Mouse (Mus musculus): Measurements from ENCODE around the gene Il1b. TPM values are rescaled to one million over a fixed set of nuclear protein-coding genes. Genes with fewer than 3 reads are reported as not detected.

Il1b gene
- polyA plus RNA-seq, 1 experiment from 2014 or later = 0.22 TPM

- no peaks in the 10 kb centered on the region for H3K27me3 ChIP-seq (ENCODE audit: control insufficient read depth, insufficient read depth, low read length)
- H3K4me3 ChIP-seq (ENCODE audit: low read depth, low read length) = no peak overlapping the region
- no peak overlapping the region for H3K27ac ChIP-seq (replicated peaks)
- H3K9me3 ChIP-seq (ENCODE audit: control insufficient read depth, low read length) = no peaks in the 10 kb centered on the region
- 83% methylated on average over 8 of the region's 8 CpGs for WGBS
- no peak overlapping the region for H3K4me2 ChIP-seq (replicated peaks; ENCODE audit: low read depth)
- ATAC-seq (ENCODE audit: low FRiP score, low TSS enrichment) = no peak
- no peaks in the 10 kb centered on the region for H3K4me1 ChIP-seq (replicated peaks; ENCODE audit: control insufficient read depth, insufficient read depth)
- no peaks in the 10 kb centered on the region for H3K36me3 ChIP-seq (ENCODE audit: control insufficient read depth, insufficient read depth, low read length)
- no peak for TF ChIP-seq CTCF (IDR thresholded peaks at IDR 0.05; ENCODE audit: low read depth)
- TF ChIP-seq EP300 (optimal IDR thresholded peaks at IDR 0.05) = no peak
- H3K9ac ChIP-seq (ENCODE audit: low read length) = no peak overlapping the region
- DNase-seq (ENCODE audit: low spot score) = no peak
These were observed 12.8 kb upstream of the Il1b start for GRCm38 (mm10) chr2:129383512-129384271.

- Histone ChIP-seq H3K4me1 (replicated peaks; ENCODE audit: control insufficient read depth, insufficient read depth) (no peaks in the 10 kb centered on the region), H3K27ac (replicated peaks) (no peak overlapping the region), H3K4me3 (ENCODE audit: low read depth, low read length) (no peak overlapping the region), H3K9me3 (ENCODE audit: control insufficient read depth, low read length) (no peaks in the 10 kb centered on the region), H3K27me3 (ENCODE audit: control insufficient read depth, insufficient read depth, low read length) (no peaks in the 10 kb centered on the region), H3K4me2 (replicated peaks; ENCODE audit: low read depth) (no peak overlapping the region), H3K9ac (ENCODE audit: low read length) (no peak overlapping the region), H3K36me3 (ENCODE audit: control insufficient read depth, insufficient read depth, low read length) (no peaks in the 10 kb centered on the region)
- no peak for TF ChIP-seq CTCF (IDR thresholded peaks at IDR 0.05; ENCODE audit: low read depth)
- no peak for TF ChIP-seq EP300 (optimal IDR thresholded peaks at IDR 0.05)
- no peak for DNase-seq (ENCODE audit: low spot score)
- ATAC-seq (ENCODE audit: low FRiP score, low TSS enrichment) = no peak
- 84% methylated on average over 5 of the region's 5 CpGs for WGBS
These were observed 10.0 kb upstream of the Il1b start for GRCm38 (mm10) chr2:129380746-129381474.

- 62% methylated on average over 5 of the region's 5 CpGs for WGBS
- no peak for ATAC-seq (ENCODE audit: low FRiP score, low TSS enrichment)
- H3K36me3 ChIP-seq (ENCODE audit: control insufficient read depth, insufficient read depth, low read length) = no peaks in the 10 kb centered on the region
- H3K4me3 ChIP-seq (ENCODE audit: low read depth, low read length) = no peak overlapping the region
- no peaks in the 10 kb centered on the region for H3K27me3 ChIP-seq (ENCODE audit: control insufficient read depth, insufficient read depth, low read length)
- H3K9me3 ChIP-seq (ENCODE audit: control insufficient read depth, low read length) = no peaks in the 10 kb centered on the region
- no peak overlapping the region for H3K9ac ChIP-seq (ENCODE audit: low read length)
- no peaks in the 10 kb centered on the region for H3K4me1 ChIP-seq (replicated peaks; ENCODE audit: control insufficient read depth, insufficient read depth)
- TF ChIP-seq CTCF (IDR thresholded peaks at IDR 0.05; ENCODE audit: low read depth) = no peak
- no peak for TF ChIP-seq EP300 (optimal IDR thresholded peaks at IDR 0.05)
- no peak overlapping the region for H3K4me2 ChIP-seq (replicated peaks; ENCODE audit: low read depth)
- no peak overlapping the region for H3K27ac ChIP-seq (replicated peaks)
- no peak for DNase-seq (ENCODE audit: low spot score)
These were observed 9.3 kb upstream of the Il1b start for GRCm38 (mm10) chr2:129380211-129380610.

GRCm38 (mm10) chr2:129373307-129373706 lies 2.4 kb upstream of the Il1b start:
- H3K9ac ChIP-seq (ENCODE audit: low read length) = no peak overlapping the region
- H3K9me3 ChIP-seq (ENCODE audit: control insufficient read depth, low read length) = no peaks in the 10 kb centered on the region
- H3K27me3 ChIP-seq (ENCODE audit: control insufficient read depth, insufficient read depth, low read length) = no peaks in the 10 kb centered on the region
- no peaks in the 10 kb centered on the region for H3K36me3 ChIP-seq (ENCODE audit: control insufficient read depth, insufficient read depth, low read length)
- 80% methylated on average over 4 of the region's 4 CpGs for WGBS
- ATAC-seq (ENCODE audit: low FRiP score, low TSS enrichment) (no peak), DNase-seq (ENCODE audit: low spot score) (no peak)
- TF ChIP-seq CTCF (IDR thresholded peaks at IDR 0.05; ENCODE audit: low read depth) (no peak), EP300 (optimal IDR thresholded peaks at IDR 0.05) (no peak)
- H3K4me2 ChIP-seq (replicated peaks; ENCODE audit: low read depth) = no peak overlapping the region
- no peak overlapping the region for H3K27ac ChIP-seq (replicated peaks)
- H3K4me1 ChIP-seq (replicated peaks; ENCODE audit: control insufficient read depth, insufficient read depth) = no peaks in the 10 kb centered on the region
- H3K4me3 ChIP-seq (ENCODE audit: low read depth, low read length) = no peak overlapping the region

GRCm38 (mm10) chr2:129369615-129370014 lies 1.3 kb downstream of the Il1b start:
- no peak overlapping the region for H3K4me2 ChIP-seq (replicated peaks; ENCODE audit: low read depth)
- H3K9ac ChIP-seq (ENCODE audit: low read length) = no peak overlapping the region
- H3K4me3 ChIP-seq (ENCODE audit: low read depth, low read length) = no peak overlapping the region
- ATAC-seq (ENCODE audit: low FRiP score, low TSS enrichment) (no peak), DNase-seq (ENCODE audit: low spot score) (no peak)
- H3K4me1 ChIP-seq (replicated peaks; ENCODE audit: control insufficient read depth, insufficient read depth) = no peaks in the 10 kb centered on the region
- WGBS = 69% methylated on average over 3 of the region's 3 CpGs
- no peak overlapping the region for H3K27ac ChIP-seq (replicated peaks)
- no peak for TF ChIP-seq EP300 (optimal IDR thresholded peaks at IDR 0.05)
- TF ChIP-seq CTCF (IDR thresholded peaks at IDR 0.05; ENCODE audit: low read depth) = no peak
- no peaks in the 10 kb centered on the region for H3K27me3 ChIP-seq (ENCODE audit: control insufficient read depth, insufficient read depth, low read length)
- no peaks in the 10 kb centered on the region for H3K9me3 ChIP-seq (ENCODE audit: control insufficient read depth, low read length)
- no peaks in the 10 kb centered on the region for H3K36me3 ChIP-seq (ENCODE audit: control insufficient read depth, insufficient read depth, low read length)

- no peak for TF ChIP-seq CTCF (IDR thresholded peaks at IDR 0.05; ENCODE audit: low read depth)
- no peak for TF ChIP-seq EP300 (optimal IDR thresholded peaks at IDR 0.05)
- Histone ChIP-seq H3K27me3 (ENCODE audit: control insufficient read depth, insufficient read depth, low read length) (no peaks in the 10 kb centered on the region), H3K27ac (replicated peaks) (no peak overlapping the region), H3K9ac (ENCODE audit: low read length) (no peak overlapping the region), H3K9me3 (ENCODE audit: control insufficient read depth, low read length) (no peaks in the 10 kb centered on the region), H3K36me3 (ENCODE audit: control insufficient read depth, insufficient read depth, low read length) (no peaks in the 10 kb centered on the region), H3K4me3 (ENCODE audit: low read depth, low read length) (no peak overlapping the region), H3K4me2 (replicated peaks; ENCODE audit: low read depth) (no peak overlapping the region), H3K4me1 (replicated peaks; ENCODE audit: control insufficient read depth, insufficient read depth) (no peaks in the 10 kb centered on the region)
- WGBS = 87% methylated on average over 5 of the region's 5 CpGs
- ATAC-seq (ENCODE audit: low FRiP score, low TSS enrichment) (no peak), DNase-seq (ENCODE audit: low spot score) (no peak)
These were observed 2.1 kb downstream of the Il1b start for GRCm38 (mm10) chr2:129368795-129369194.

All from stomach, postnatal 0 days (tissue).